Mouse (Mus musculus) large intestine, adult 2 months (tissue): Measurements from ENCODE around the gene Mapk8. TPM values are rescaled to one million over a fixed set of nuclear protein-coding genes. Genes with fewer than 3 reads are reported as not detected.
"Not testable (repeated sequence)": the region's sequence is repeated elsewhere in the genome, so short reads cannot be mapped to it uniquely, and the experiment has no call there.

Experiments
- DNase-seq: peaks from one replicate; pipeline ENCODE4 v3.0.0-alpha.2; 2012; ENCODE audit warnings: low read depth, low spot score
- WGBS: fragments of 180-500 bp; shearing (Covaris S2); methylation state at CpG from one replicate; pipeline ENCODE4 v1.1.7; 2018; 5-methylcytosine and 5-hydroxymethylcytosine counted together
- polyA plus RNA-seq: library from polyadenylated mRNA; depleted of rRNA; stranded (reverse); fragments of >200 nt; gene quantifications from 2 replicates; pipeline ENCODE4 v1.2.3, GENCODE M21; 2012; rRNA removed

The Mapk8 gene
- 5.8 and 12.7 TPM in 2 replicates for polyA plus RNA-seq

GRCm38 (mm10) chr14:33447027-33447569 lies at the start of gene Mapk8:
Gene Mapk8 (minus strand): TSS chr14:33447158.
- DNase-seq: peak; percentile 64

GRCm38 (mm10) chr14:33495226-33495625 lies 48.3 kb upstream of the Mapk8 start:
- 55% methylated on average over 4 of the region's 4 CpGs for WGBS
- no peak for DNase-seq

More at GRCm38 (mm10) chr14:33447027-33447569, at the start of gene Mapk8:
- WGBS: under 1% methylated on average over 70 of the region's 70 CpGs

GRCm38 (mm10) chr14:33487805-33488550 lies 41.0 kb upstream of the Mapk8 start:
- WGBS: 65% methylated on average over 15 of the region's 15 CpGs

GRCm38 (mm10) chr14:33481991-33482390 lies 35.0 kb upstream of the Mapk8 start:
- DNase-seq: no peak
- 70% methylated on average over 3 of the region's 3 CpGs for WGBS

More at GRCm38 (mm10) chr14:33487805-33488550, 41.0 kb upstream of the Mapk8 start:
- DNase-seq: no peak

GRCm38 (mm10) chr14:33476094-33476760 lies 29.3 kb upstream of the Mapk8 start:
- DNase-seq: no peak
- WGBS: 15% methylated on average over 3 of the region's 3 CpGs

- no peak for DNase-seq
- WGBS: 47% methylated on average over 2 of the region's 2 CpGs
Measured at GRCm38 (mm10) chr14:33474461-33474860, 27.5 kb upstream of the Mapk8 start.

- WGBS: 26% methylated on average over 3 of the region's 3 CpGs
- no peak for DNase-seq
Measured at GRCm38 (mm10) chr14:33471331-33471730, 24.4 kb upstream of the Mapk8 start, which contains the start of gene Frmpd2. Gene Frmpd2 (plus strand): TSS chr14:33471696.

DNA sequence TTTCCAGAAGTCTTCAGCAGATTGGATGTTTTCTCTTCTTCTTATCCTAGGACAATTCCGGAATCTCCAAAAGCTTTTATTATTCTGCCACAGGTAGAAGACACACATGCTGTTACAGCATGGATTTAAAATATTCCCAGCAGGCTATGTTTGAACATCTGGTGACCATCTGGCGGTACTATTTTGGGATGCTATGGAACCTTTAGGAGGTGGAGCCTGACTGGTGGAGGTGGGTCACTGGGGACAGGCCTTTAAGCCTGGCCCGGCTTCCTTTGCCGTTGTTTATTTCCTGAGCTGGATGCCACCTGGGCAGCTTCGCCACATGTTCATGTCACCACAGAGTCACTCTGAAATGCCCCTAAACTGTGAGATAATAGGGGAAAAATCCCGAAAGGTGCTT lies 20.8 kb upstream of the Mapk8 start:
- no peak for DNase-seq
- WGBS: 69% methylated on average over 6 of the region's 6 CpGs

- DNase-seq: no peak
- WGBS: 64% methylated on average over 3 of the region's 3 CpGs
Measured at GRCm38 (mm10) chr14:33463658-33464057, 16.7 kb upstream of the Mapk8 start.

DNA sequence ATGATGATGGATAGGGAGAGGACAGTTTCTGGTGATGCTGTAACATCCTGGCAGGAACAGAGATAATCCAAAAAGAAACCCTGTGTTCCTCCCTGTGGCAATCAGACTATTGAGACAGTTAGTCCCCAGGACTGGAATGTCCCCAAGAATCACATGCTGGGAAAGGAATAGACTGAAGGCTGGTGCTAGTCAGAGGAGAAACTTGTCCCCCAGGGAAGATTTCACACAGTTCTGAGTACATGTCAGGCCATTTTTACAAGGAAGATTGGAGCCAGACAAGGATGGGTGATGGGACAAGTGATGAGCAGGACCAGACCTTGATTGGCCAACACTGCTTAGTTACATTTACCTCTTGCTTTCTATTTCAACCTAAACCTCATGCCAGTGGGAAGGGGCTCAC lies 3.4 kb upstream of the Mapk8 start:
- no peak for DNase-seq

DNA sequence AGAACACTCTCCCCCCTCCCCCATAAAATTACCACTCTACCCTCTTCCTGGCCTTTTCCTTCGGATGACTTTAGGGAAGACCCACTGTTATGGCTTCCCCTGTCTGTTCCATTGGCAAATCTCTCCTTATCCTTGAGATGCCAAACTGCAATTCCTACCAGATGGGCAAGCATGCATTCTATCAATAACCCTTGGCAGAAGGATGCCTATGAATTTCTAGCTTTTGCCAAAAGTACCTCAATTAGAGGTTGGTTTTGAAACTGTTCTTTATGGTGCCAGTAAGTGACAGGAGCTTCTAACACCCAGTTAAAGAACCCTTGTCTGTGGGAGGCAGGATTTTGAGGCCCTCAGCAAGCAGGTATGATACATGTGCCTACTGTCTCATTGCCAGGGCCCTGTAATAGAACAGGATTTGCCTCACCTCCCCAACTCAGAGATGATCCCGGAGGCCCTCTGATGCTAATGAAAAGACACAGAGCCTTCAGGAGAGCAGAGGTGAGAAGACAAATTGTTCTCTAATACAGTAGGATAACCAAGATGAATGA lies 2.4 kb upstream of the Mapk8 start:
- 78% methylated on average over 2 of the region's 2 CpGs for WGBS

DNA sequence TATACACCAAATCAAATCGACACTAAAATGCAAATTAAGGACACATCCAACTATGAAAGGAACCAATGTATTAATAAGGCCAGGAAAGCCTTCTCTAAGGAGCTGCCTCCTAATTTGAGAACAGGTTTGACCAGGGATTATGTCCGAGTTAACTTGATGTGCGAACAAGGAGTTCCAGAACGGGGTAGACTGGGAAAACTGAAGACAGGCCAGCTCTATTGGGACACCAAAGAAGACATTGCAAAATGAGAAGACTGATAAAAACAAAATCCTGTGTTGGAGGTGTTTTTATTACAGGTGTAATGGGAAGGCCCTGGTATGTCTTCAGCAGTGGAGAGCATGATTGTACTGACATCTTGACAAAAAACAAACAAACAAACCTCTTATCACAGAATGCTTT lies 1.3 kb upstream of the Mapk8 start:
- 82% methylated on average over 4 of the region's 4 CpGs for WGBS

More for the DNA sequence above, 2.4 kb upstream of the Mapk8 start:
- no peak for DNase-seq

DNA sequence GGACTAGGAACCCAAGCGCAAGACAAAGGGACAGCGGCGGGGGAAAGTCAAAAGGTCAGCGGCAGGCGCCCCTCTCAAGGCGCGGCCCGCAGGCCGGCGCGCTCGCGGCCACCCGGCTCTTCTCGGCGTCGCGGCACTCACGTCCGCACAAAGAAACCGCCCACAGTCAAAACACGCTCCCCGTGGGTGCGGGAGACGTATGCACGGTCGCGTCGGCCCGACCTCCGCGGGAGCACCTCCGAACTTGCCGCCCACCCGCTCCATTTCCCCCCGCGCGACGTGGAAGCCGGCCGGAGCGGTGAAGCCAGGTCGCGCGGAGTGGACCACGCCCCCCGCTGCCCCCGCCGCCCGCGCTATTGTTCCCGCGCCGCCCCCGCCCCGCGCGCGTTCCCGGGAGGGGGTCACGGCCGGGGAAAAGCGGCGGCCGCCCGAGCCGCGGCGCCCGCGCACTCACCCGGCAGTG lies 366 bp downstream of the Mapk8 start:
- under 1% methylated on average over 66 of the region's 72 CpGs for WGBS
- no peak for DNase-seq

More for the DNA sequence above, 1.3 kb upstream of the Mapk8 start:
- DNase-seq: no peak

DNA sequence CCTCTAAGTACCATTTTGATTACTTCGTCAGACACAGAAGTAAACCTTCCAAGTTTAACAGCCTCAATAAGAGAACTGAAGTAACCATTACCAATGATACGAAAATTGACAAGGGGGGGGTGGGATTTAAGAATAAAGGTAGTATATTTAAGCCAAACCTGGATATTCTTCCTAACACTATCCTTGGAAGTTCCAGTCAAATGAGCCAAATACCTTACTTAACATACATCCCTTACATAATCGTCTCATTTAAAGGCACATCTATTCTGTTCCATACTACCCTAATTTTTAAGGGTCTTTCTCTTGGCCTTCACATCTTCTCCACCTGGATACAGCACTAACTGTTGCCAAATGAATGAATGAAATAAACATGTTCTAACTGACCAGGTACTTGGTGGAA lies 996 bp downstream of the Mapk8 start:
- no peak for DNase-seq
- WGBS: 51% methylated on average over 3 of the region's 3 CpGs

DNA sequence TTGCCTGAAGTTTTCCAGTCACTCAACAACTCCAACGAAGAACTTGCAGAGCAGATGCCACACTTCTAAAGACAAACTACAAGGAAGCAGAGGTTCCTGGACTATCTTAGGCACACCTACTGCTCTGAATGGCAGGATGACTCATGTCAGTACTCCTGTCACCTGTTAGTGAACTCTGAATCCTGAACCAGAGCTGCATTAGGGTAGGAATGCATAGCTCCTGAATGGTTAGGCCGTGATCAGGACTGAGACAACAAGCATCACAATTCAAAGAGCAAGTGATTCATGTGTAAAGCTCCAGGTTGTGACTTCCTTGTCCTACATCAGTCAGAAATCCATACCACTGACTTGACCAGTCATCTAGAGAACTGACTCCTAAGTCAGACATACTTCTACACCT lies 3.2 kb downstream of the Mapk8 start:
- DNase-seq: peak; percentile 42
- WGBS: 29% methylated on average over 2 of the region's 2 CpGs

- DNase-seq: not testable (repeated sequence)
- WGBS: 97% methylated on average over 4 of the region's 4 CpGs
Measured at GRCm38 (mm10) chr14:33432485-33432884, 14.5 kb downstream of the Mapk8 start.

- no peak for DNase-seq
Measured at GRCm38 (mm10) chr14:33424124-33424523, 22.8 kb downstream of the Mapk8 start.

GRCm38 (mm10) chr14:33423003-33423402 lies 24.0 kb downstream of the Mapk8 start:
- no peak for DNase-seq
- 81% methylated on average over 1 of the region's 1 CpGs for WGBS

DNA sequence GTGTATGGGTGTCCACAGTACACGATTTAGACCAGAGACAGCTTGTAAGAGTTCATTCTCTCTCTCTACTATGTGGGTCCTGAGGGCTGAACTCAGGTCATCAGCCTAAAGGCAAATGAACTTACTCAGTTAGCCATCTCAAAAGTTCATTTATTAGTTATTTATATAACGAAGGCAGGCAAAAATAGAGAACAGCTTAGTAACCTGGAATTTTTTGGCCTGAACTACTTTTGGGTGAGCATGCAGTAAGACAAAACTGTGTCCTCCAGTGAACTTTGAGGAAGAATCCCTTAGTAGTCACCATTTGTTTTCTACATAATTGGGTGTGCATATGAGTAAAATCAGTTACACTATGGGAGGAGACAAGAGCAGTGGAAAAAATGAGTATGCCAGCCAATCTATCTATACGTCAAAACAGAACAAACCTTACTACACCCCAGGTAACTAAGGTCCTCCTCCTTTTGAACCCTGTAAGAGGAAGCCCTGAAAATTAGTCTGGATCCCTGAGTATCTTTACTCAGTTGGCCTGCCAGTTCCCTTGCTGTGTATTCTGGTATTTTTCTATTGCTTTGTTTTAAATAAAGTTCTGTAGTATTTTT lies 28.5 kb downstream of the Mapk8 start:
- 86% methylated on average over 3 of the region's 3 CpGs for WGBS
- DNase-seq: no peak

- no peak for DNase-seq
- 94% methylated on average over 1 of the region's 1 CpGs for WGBS
Measured at GRCm38 (mm10) chr14:33415746-33416145, 31.2 kb downstream of the Mapk8 start.
